Mouse (Mus musculus): ENCODE data around the gene Cldn14. TPM values are rescaled to one million over a fixed set of nuclear protein-coding genes. Genes with fewer than 3 reads are reported as not detected.
A peak's percentile ranks its signal among the peaks of the same experiment; 100 is the strongest.

Gene Cldn14
- polyA plus RNA-seq (2015; fragmentation: Nextera tagmentation; extraction: Ambion mirVana): not detected in 2 replicates

DNA sequence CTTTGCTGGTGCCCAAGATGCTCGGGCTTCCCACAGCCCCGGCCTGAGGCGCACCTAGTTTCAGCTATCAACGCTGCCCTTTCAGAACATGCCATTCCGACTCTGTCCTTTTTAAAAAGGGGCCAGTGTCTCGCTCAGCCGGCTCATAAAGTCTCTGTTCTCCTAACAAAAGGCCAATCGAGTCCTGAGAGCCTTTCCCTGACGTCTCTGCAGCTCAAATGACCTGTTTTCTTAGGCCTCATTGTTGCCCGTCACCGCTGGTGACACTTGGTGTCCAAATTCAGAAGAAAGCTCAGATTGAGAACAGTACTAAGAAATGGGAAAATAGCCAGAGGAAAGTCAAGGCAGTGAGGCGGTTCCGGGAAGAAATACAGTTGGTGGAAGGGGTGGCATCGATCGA, at the start of gene Cldn14:
Cldn14 (minus strand) TSS at position 101 of the 400 bp plus-strand sequence.
- ATAC-seq (ENCODE audit: insufficient number of reproducible peaks, low FRiP score, low TSS enrichment, low read depth): no peak
- peaks cover 16% of the 10 kb centered on the region for H3K4me1 ChIP-seq
- no peak within 1 kb of the TSS for H3K4me3 ChIP-seq
- H3K27me3 ChIP-seq: peaks cover 13% of the 10 kb centered on the region
- no peak within 1 kb of the TSS for H3K4me2 ChIP-seq
- H3K9me3 ChIP-seq: no peaks in the 10 kb centered on the region
- no peaks in the 10 kb centered on the region for H3K36me3 ChIP-seq
- WGBS: 75% methylated on average over 15 of the region's 15 CpGs
- no peak within 1 kb of the TSS for H3K9ac ChIP-seq
- no peak within 1 kb of the TSS for H3K27ac ChIP-seq

DNA sequence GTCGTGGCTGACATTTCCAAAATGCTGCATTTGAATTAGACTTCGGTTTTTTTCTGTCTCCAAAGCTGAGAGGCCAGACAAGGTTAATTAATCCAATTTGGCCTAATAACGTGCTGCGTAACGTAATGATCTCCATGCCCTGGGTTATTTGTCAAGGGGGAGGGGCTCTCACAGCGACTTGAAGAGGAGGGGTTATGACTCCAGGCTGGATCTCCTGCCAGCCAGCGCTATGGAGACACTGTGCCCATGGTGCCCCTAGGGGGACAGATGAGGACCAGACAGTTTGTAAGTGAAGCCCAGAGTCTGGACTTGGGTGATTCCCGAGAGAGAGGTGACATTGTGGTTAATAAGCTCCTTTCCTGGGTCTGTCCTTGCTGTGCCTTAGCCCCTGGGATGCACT, 46.9 kb upstream of the Cldn14 start:
- no peak for ATAC-seq (ENCODE audit: insufficient number of reproducible peaks, low FRiP score, low TSS enrichment, low read depth)
- no peaks in the 10 kb centered on the region for H3K36me3 ChIP-seq
- H3K27ac ChIP-seq: no peak overlapping the region
- no peak overlapping the region for H3K9ac ChIP-seq
- no peaks in the 10 kb centered on the region for H3K9me3 ChIP-seq
- no peak overlapping the region for H3K4me3 ChIP-seq
- H3K4me2 ChIP-seq: no peak overlapping the region
- H3K27me3 ChIP-seq: no peaks in the 10 kb centered on the region
- 30% methylated on average over 8 of the region's 8 CpGs for WGBS
- peaks cover 12% of the 10 kb centered on the region for H3K4me1 ChIP-seq

DNA sequence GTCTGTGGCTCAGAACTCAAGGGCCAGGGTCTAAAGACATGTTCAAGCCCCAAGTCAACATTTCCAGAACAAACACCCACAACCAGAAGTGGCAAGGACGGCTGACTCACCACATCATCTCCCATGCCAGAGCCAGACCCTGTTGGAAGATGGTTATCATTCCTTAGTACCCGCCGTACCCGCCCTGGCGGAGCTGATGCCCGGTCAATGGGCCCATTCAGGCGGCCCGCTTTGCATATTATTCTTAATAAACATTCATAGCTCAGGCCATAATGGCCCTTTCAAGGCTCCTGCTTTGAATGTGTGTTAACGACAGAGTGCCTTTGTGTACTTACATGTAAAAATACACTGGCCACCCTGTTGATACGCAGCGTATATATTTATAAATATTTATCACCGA, 46.5 kb upstream of the Cldn14 start:
- H3K9ac ChIP-seq: no peak overlapping the region
- WGBS: 69% methylated on average over 12 of the region's 12 CpGs
- H3K9me3 ChIP-seq: no peaks in the 10 kb centered on the region
- peak; percentile 41; the same call in 1 of the 2 replicates for ATAC-seq (ENCODE audit: insufficient number of reproducible peaks, low FRiP score, low TSS enrichment, low read depth)
- no peak overlapping the region for H3K4me3 ChIP-seq
- peaks cover 11% of the 10 kb centered on the region for H3K4me1 ChIP-seq
- H3K27me3 ChIP-seq: no peaks in the 10 kb centered on the region
- no peak overlapping the region for H3K4me2 ChIP-seq
- no peaks in the 10 kb centered on the region for H3K36me3 ChIP-seq
- H3K27ac ChIP-seq: no peak overlapping the region

DNA sequence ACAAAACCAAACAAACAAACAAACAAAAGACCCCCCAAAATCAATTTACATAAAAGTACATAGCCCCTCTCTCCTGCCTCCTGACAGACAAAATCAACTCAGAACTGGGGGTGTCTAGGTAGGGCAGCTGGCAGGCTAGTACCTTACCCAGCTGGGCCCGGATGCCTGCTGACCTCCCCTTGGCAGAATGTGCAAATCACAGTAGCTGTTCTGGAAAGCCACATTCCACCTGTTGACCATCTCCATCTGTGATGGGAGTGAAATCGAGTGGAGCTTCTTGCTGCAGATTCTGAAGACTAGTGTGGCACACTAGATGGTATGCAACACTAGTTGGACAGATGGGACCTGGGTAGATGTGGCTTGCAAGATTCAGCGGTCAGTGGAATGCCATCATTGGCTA, 41.7 kb upstream of the Cldn14 start:
- H3K4me1 ChIP-seq: no peaks in the 10 kb centered on the region
- H3K36me3 ChIP-seq: no peaks in the 10 kb centered on the region
- no peaks in the 10 kb centered on the region for H3K9me3 ChIP-seq
- no peaks in the 10 kb centered on the region for H3K27me3 ChIP-seq
- no peak overlapping the region for H3K4me3 ChIP-seq
- H3K9ac ChIP-seq: no peak overlapping the region
- no peak for ATAC-seq (ENCODE audit: insufficient number of reproducible peaks, low FRiP score, low TSS enrichment, low read depth)
- H3K4me2 ChIP-seq: no peak overlapping the region
- no peak overlapping the region for H3K27ac ChIP-seq
- WGBS: 85% methylated on average over 3 of the region's 3 CpGs

DNA sequence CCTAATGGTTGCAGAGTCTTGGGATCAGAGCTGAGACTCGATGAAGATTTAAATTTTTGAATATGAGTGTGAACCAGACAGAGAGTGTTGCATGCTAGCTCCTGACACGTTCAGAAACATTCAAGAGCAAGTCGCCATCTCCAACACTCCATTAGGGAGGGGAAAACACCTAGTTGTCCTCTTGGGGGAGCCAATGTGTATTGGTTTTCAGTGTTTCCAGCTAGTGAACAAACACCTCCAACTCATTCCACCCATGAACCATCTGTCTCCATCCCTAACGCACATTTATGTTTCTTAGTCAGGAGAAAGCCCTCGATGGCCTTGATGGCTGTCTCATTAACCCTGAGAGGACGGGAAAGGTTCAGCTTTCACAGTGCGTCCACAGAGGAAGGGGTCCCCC, 36.4 kb upstream of the Cldn14 start:
- Histone ChIP-seq H3K36me3 (no peaks in the 10 kb centered on the region), H3K4me3 (no peak overlapping the region), H3K4me1 (peaks cover 13% of the 10 kb centered on the region; the same call in 1 of the 2 replicates), H3K9ac (no peak overlapping the region), H3K4me2 (no peak overlapping the region), H3K27ac (no peak overlapping the region), H3K27me3 (peaks cover 26% of the 10 kb centered on the region), H3K9me3 (no peaks in the 10 kb centered on the region)
- 26% methylated on average over 7 of the region's 7 CpGs for WGBS
- no peak for ATAC-seq (ENCODE audit: insufficient number of reproducible peaks, low FRiP score, low TSS enrichment, low read depth)

DNA sequence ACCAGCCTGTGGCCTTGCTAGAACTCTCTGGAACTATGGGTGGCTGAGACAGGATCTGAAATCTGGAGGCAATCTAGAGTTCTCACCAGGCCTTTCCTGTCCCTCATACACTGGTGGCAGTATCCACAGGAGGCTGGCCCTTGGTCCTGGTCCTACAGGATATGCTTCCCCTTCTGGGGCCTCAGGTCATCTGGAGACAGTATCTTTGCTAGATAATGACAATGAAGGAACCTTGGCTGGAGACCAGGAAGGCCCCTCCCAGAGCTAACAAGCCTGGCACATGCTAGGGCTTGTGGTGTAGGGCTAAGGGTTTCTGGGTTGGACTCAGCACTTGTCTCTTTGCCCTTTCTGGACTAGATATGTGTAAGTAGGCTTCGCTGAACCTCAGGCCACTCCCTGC, 35.2 kb upstream of the Cldn14 start:
- no peak overlapping the region for H3K9ac ChIP-seq

DNA sequence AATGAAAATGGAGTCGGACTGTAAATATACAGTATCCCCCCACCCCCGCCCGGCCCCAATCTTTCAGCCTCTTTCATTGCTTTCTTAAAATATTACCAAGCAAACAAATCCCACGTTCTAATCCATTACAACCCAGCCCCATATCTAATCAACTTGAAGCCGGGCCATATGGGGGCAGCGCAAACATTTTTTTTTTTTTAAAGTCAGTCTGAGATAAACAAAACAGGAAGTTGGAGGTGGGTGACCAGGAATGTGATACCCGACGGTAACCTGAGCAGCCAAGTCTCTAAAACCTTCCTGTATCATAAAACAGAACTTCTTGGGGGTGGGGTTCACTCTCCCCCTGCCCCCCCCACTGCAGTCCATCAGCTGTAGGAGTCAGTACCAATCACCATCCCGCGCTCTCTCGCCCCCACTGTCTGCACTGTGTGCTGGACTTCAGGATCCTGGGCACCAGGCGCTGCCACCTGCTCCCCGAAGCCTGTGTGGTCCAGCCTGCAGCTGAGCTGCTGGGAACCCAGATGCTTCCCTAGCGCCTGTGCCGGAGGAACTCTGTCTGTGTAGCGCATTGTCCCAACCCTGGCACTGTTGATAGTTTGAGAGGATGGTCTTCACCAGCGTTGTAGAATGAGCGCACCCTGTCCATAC, 32.6 kb upstream of the Cldn14 start:
- Histone ChIP-seq H3K27ac (no peak overlapping the region), H3K4me2 (no peak overlapping the region), H3K9ac (no peak overlapping the region), H3K27me3 (peaks cover 36% of the 10 kb centered on the region), H3K4me1 (peaks cover 13% of the 10 kb centered on the region; the same call in 1 of the 2 replicates), H3K36me3 (no peaks in the 10 kb centered on the region), H3K9me3 (no peaks in the 10 kb centered on the region), H3K4me3 (no peak overlapping the region)
- 34% methylated on average over 18 of the region's 18 CpGs for WGBS
- ATAC-seq (ENCODE audit: insufficient number of reproducible peaks, low FRiP score, low TSS enrichment, low read depth): no peak

More for the DNA sequence above, 35.2 kb upstream of the Cldn14 start:
- Histone ChIP-seq H3K36me3 (no peaks in the 10 kb centered on the region), H3K4me1 (peaks cover 13% of the 10 kb centered on the region; the same call in 1 of the 2 replicates), H3K4me2 (no peak overlapping the region), H3K27me3 (peaks cover 33% of the 10 kb centered on the region), H3K4me3 (no peak overlapping the region), H3K9me3 (no peaks in the 10 kb centered on the region), H3K27ac (no peak overlapping the region)
- WGBS: 80% methylated on average over 1 of the region's 1 CpGs
- ATAC-seq (ENCODE audit: insufficient number of reproducible peaks, low FRiP score, low TSS enrichment, low read depth): no peak

DNA sequence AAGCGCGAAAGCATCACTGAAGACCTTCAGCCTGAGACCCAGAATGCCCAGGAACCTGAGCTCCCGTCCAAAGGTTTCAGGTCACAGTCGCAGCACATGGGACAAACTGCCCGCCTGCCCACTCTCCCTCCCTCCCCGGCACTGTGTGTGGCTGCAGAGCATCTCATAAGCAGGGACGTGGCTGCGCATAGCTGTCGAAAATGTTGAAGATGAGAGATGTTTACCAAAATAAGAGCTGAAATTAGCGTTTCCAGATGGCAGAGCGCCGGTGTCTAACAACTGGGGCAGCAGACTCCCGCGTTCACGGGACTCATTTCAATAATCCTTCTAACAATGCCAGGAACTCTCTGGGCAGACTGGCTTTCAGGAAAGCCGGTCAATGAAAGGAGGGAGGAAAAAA, 31.8 kb upstream of the Cldn14 start:
- no peak for ATAC-seq (ENCODE audit: insufficient number of reproducible peaks, low FRiP score, low TSS enrichment, low read depth)
- WGBS: 29% methylated on average over 16 of the region's 16 CpGs

DNA sequence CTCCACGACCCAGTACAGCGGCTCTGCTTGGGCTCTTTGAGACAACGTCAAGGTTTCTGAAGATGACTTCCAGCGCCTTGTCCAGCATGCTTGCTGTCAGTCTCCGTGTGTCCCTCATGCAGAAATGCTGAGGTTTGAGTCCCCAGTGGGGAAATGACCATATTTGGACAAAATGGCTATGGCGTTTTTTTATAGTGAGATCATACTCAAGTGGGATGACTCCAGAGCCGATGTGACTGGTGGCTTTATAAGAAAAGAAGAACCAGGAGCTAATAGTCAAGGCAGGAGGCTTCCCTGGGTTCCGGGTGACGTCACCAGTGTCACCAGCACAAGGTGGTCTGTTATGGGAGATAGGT, 30.3 kb upstream of the Cldn14 start:
- Histone ChIP-seq H3K27ac (no peak overlapping the region), H3K36me3 (no peaks in the 10 kb centered on the region), H3K4me1 (peaks cover 16% of the 10 kb centered on the region), H3K27me3 (peaks cover 36% of the 10 kb centered on the region), H3K9ac (no peak overlapping the region), H3K4me2 (no peak overlapping the region), H3K4me3 (no peak overlapping the region), H3K9me3 (no peaks in the 10 kb centered on the region)
- 87% methylated on average over 9 of the region's 9 CpGs for WGBS
- ATAC-seq (ENCODE audit: insufficient number of reproducible peaks, low FRiP score, low TSS enrichment, low read depth): no peak

More for the DNA sequence above, 31.8 kb upstream of the Cldn14 start:
- no peak overlapping the region for H3K4me3 ChIP-seq
- H3K9me3 ChIP-seq: no peaks in the 10 kb centered on the region
- no peak overlapping the region for H3K4me2 ChIP-seq
- no peak overlapping the region for H3K27ac ChIP-seq
- H3K36me3 ChIP-seq: no peaks in the 10 kb centered on the region
- no peak overlapping the region for H3K9ac ChIP-seq
- peaks cover 13% of the 10 kb centered on the region; the same call in 1 of the 2 replicates for H3K4me1 ChIP-seq
- peaks cover 36% of the 10 kb centered on the region for H3K27me3 ChIP-seq

DNA sequence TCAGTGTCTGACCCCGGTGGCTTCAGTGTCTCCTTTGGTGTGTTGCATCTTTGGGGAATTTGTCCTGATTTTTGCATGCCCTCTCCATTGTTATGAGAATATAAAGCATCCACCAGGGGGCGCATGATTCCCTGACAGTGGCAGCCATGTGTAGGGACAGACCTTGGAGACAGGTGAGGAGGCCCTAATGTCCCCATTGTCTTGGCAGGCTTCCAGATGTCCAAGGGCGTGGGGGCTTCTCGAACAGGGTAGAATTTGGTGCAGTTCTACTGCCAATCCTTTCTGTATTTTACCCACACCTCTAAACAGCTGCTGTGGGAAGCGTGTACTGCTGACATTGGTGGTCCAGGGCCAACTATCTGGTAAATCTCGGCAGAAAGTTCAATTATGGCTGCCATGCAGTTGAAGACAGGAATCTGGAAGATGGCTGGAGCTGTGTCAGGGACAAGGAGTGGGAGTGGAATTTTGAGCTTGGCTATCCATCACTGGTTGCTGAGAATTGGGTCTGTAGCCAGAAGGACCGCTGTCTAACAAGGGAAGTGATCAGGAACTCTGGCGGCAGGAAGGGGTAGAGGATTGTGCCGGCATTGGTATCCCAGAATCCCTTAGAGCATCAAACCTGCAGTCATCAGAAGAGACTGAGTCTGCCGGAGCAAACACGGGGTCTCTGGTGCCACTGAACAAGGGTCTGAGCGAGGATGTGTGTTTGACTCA, 29.8 kb upstream of the Cldn14 start:
- no peak overlapping the region for H3K27ac ChIP-seq
- peaks cover 19% of the 10 kb centered on the region for H3K4me1 ChIP-seq
- no peak overlapping the region for H3K4me2 ChIP-seq
- H3K36me3 ChIP-seq: no peaks in the 10 kb centered on the region
- ATAC-seq (ENCODE audit: insufficient number of reproducible peaks, low FRiP score, low TSS enrichment, low read depth): no peak
- H3K9ac ChIP-seq: no peak overlapping the region
- H3K4me3 ChIP-seq: no peak overlapping the region
- H3K9me3 ChIP-seq: no peaks in the 10 kb centered on the region
- WGBS: 64% methylated on average over 12 of the region's 12 CpGs
- H3K27me3 ChIP-seq: peaks cover 36% of the 10 kb centered on the region

DNA sequence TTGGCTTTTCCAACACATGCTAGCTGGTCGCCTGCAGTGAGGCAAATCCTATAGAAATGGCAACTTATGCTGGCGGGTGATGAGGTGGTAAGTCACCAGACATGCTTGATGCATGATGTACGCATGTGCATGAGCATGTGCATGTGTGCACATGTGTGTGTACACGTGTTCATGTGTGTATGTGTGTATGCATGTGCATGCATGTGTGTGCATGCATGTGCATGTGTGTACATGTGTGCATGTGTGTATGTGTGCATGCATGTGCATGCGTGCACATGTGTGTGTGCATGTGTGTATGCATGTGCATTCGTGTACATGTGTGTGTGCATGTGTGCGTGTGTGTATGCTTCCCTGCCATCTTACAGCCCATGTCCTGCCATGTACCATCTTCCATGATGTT, 28.6 kb upstream of the Cldn14 start:
- H3K9ac ChIP-seq: no peak overlapping the region
- no peaks in the 10 kb centered on the region for H3K36me3 ChIP-seq
- WGBS: 85% methylated on average over 7 of the region's 7 CpGs
- no peaks in the 10 kb centered on the region for H3K9me3 ChIP-seq
- H3K4me1 ChIP-seq: peaks cover 19% of the 10 kb centered on the region
- peaks cover 30% of the 10 kb centered on the region for H3K27me3 ChIP-seq
- no peak overlapping the region for H3K4me3 ChIP-seq
- no peak for ATAC-seq (ENCODE audit: insufficient number of reproducible peaks, low FRiP score, low TSS enrichment, low read depth)
- H3K4me2 ChIP-seq: no peak overlapping the region
- H3K27ac ChIP-seq: no peak overlapping the region

DNA sequence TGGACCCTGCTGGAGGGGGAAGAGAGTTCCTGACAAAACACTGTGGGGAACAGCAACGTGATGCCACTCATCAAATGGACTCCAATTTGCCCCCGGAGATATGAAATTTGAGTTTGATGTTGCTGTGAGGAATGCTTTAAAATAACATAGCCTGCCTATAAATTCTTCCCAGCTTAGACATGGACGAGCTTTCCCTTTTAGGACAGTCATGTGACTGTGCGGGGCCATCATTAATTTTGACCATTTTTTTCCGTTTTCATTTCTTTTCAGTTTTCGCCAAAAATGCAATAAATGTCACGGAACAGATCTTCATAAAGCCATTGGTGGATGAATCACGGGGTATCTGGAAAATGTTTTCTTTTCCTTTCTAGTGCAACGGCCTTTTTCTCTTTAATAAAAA, 25.5 kb upstream of the Cldn14 start:
- Histone ChIP-seq H3K9ac (no peak overlapping the region), H3K9me3 (no peaks in the 10 kb centered on the region), H3K27me3 (peaks cover 7% of the 10 kb centered on the region; the same call in 1 of the 2 replicates), H3K27ac (no peak overlapping the region), H3K4me3 (no peak overlapping the region), H3K4me2 (no peak overlapping the region), H3K4me1 (peaks cover 6% of the 10 kb centered on the region), H3K36me3 (no peaks in the 10 kb centered on the region)
- 37% methylated on average over 9 of the region's 9 CpGs for WGBS
- no peak for ATAC-seq (ENCODE audit: insufficient number of reproducible peaks, low FRiP score, low TSS enrichment, low read depth)
